Mouse (Mus musculus) mature B cell (primary cell): Measurements from ENCODE around the gene Cubn.

Experiments used
- in situ Hi-C: fragments of 300-500 bp; cut with MboI; formaldehyde crosslinking; loops from 2 replicates; pipeline ENCODE4 v1.14.3; 2019

Gene Cubn

GRCm38 (mm10) chr2:13357885-13358552 lies 133.6 kb downstream of the Cubn start:
- in situ Hi-C loops: no loop called here

- in situ Hi-C loops: no loop called here
Measured at GRCm38 (mm10) chr2:13352775-13353174, 138.8 kb downstream of the Cubn start.

DNA sequence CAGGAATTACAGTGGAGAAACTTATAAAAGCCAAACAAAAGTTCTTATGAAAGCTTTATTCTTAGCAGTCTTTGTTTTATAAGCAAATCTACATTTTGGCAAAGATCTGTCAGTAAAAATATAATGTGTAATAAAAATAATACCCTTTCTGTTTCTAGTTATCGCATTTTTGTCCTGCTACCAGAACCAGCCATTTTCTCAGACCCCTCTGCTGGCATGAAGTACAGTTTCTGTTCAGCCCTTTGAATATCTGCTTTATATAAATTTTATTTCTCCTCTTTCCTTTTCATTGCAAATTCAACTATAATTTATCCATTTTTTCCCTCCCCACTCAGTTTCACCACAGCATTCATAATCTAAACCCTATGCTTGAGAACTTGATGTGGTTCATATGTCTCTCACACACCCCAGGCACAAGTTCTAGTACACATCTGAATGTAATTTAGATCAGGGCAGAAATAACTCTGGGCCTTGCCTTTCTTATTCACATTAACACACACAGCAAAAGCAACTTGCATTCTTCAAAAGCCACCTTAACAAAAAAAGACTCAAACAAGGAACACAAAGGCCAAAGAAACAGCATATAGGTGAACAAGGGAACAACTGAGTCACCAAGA lies 139.4 kb downstream of the Cubn start:
- in situ Hi-C loops: no loop called here

- in situ Hi-C loops: no loop called here
Measured at GRCm38 (mm10) chr2:13342325-13342926, 149.2 kb downstream of the Cubn start.

DNA sequence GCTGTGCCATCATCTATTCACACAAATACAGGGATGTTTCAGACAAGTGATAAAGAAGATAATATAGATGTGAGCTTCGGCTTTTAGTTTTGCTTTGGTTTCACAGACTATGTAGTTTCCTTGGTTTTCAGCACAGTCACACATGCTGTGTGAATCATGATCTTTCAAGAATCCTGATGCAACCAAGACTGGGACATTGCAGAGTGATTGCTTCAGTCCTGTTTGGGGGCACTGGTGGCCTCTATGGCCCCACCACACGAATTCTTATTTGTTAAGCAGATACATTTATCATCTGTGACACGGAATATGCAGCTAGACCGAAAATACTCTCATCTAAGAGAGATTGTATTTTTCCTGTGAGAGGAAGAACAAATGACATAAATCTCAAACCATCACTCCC lies 156.2 kb downstream of the Cubn start:
- in situ Hi-C loops: no loop called here

DNA sequence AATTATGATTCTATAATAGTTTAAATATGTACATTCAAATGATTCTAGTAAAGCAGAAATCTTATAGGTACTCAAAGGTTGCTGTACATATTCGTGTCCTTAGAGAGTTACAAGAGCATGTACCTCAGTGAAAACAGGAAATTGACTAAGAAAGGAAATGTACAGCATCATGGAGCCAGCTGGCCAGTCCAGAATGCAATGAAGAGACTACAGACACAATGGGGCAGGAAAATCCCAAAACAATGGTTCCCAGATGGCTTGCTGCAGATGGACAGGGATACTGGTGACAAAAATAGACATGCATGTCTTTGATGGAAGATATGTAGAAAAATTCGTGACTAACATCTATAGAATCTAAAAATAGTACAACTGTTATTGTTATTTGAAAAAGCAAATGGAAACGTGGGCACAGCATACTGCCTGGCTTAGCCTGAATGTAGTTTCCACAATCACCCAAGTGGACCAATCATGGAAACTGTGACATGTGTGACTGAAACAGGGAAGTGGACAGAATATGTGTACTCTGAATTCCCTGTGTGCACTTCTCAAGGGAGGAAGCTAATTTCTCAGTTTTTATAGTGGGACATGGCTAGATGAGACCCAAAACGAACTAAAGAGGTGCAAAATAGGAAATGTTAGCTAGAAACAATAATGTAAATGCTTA lies 161.7 kb downstream of the Cubn start:
- in situ Hi-C loops: no loop called here

DNA sequence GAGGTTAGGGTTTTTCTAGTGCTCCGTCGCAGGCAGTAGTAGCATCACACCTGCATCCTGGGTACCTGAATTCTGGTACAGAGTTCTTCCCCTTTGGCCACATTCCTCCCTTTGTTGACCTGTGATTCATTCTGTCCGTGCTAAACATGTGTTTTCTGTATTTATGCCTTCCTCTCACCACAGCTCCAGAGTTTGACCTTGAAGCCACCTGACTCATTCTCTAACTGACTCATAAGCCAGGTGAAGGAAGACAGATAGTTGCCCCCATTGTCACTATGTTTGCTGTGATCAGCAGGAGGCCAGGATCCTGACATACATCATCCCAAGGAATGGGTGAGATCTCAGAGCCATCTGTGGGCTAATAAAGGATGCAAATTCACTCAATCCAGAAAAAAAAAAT lies 188.2 kb downstream of the Cubn start:
- in situ Hi-C loops: no loop called here

GRCm38 (mm10) chr2:13299031-13299430 lies 192.6 kb downstream of the Cubn start:
- in situ Hi-C loops: loop anchor here (10.0 kb wide), 1 partner anchor 296 kb away; no protein-coding TSS in a partner anchor

DNA sequence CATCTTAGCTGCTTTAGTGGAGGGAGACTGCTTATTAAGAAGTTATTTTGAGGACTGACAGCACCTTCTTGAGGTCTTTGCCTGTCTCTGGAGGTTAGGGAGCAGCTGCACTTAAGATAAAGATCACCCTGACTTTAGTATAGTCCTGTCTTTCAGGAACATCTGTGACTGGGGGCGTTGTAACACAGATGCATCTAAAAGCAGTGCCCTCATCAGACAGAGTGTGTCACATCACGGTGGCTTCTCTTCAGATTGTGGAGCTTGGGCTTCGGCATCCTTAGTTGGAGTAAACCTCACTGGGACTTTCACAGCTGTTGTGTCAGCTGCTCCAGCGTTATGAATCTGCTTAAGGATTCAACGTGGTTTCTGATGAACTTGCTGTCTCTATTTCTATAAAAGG lies 193.9 kb downstream of the Cubn start:
- in situ Hi-C loops: loop anchor here (10.0 kb wide), 1 partner anchor 297 kb away; no protein-coding TSS in a partner anchor

DNA sequence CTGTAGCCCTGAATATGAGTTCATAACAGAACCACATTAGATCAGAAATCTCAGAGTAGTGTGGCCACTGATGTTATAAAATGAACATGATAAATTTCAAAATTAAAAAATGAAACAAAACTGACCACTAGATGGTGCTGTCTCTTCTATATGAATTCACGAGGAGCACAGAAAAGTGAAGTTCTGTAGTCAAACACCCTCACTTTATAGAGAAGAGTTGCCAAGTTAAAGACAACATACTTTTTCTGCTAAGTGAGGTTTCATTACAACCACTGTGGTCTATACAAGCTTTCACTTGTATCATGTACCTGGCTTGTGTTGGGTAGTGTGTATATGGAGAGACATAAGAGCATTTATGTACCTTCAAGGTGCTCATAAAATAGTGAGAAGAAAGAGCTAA lies 201.0 kb downstream of the Cubn start:
- in situ Hi-C loops: loop anchor here (10.0 kb wide), 1 partner anchor 304 kb away; no protein-coding TSS in a partner anchor

- in situ Hi-C loops: loop anchor here (10.0 kb wide), 1 partner anchor 305 kb away; no protein-coding TSS in a partner anchor
Measured at GRCm38 (mm10) chr2:13290070-13290469, 201.5 kb downstream of the Cubn start.

- in situ Hi-C loops: no loop called here
Measured at GRCm38 (mm10) chr2:13278114-13278862, 213.3 kb downstream of the Cubn start.

- in situ Hi-C loops: no loop called here
Measured at GRCm38 (mm10) chr2:13275874-13276273, 215.7 kb downstream of the Cubn start.

- in situ Hi-C loops: loop anchor here (25.0 kb wide), 1 partner anchor 1259 kb away; no protein-coding TSS in a partner anchor
Measured at GRCm38 (mm10) chr2:13271165-13271957, 220.3 kb downstream of the Cubn start, which contains the start of gene Rsu1. TSS of gene Rsu1 (minus strand) at chr2:13271415.

- in situ Hi-C loops: loop anchor here (25.0 kb wide), 1 partner anchor 1258 kb away; no protein-coding TSS in a partner anchor
Measured at GRCm38 (mm10) chr2:13270736-13271135, 220.9 kb downstream of the Cubn start.

- in situ Hi-C loops: loop anchor here (25.0 kb wide), 1 partner anchor 1256 kb away; no protein-coding TSS in a partner anchor
Measured at GRCm38 (mm10) chr2:13268681-13269293, 222.8 kb downstream of the Cubn start.

- in situ Hi-C loops: loop anchor here (25.0 kb wide), 1 partner anchor 1253 kb away; no protein-coding TSS in a partner anchor
Measured at GRCm38 (mm10) chr2:13264875-13265274, 226.7 kb downstream of the Cubn start.

- in situ Hi-C loops: loop anchor here (25.0 kb wide), 1 partner anchor 1251 kb away; no protein-coding TSS in a partner anchor
Measured at GRCm38 (mm10) chr2:13263150-13263549, 228.5 kb downstream of the Cubn start.

DNA sequence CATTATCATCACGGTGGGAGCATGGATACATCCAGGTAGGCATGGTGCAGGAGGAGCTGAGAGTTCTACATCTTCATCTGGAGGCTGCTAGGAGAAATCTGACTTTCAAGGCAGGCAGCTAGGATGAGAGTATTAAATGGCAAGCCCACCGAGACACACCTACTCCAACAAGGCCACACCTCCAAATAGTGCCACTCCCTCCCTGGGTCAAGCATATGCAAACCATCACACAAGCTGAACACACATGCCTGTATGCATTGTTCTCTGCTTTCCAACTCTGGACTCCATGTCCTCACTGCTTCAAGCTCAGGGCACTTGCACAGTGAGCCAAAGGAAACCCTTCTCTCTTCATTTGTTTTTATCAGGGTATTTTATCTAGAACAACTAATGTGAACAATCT lies 233.0 kb downstream of the Cubn start:
- in situ Hi-C loops: loop anchor here (25.0 kb wide), 1 partner anchor 1246 kb away; no protein-coding TSS in a partner anchor

GRCm38 (mm10) chr2:13240711-13241110 lies 250.9 kb downstream of the Cubn start:
- in situ Hi-C loops: loop anchor here (25.0 kb wide), 1 partner anchor 528 kb away; no protein-coding TSS in a partner anchor
